Mouse (Mus musculus) hindbrain, embryonic 11.5 days (tissue): ENCODE results near the gene Slc22a4. TPM values are rescaled to one million over a fixed set of nuclear protein-coding genes. Genes with fewer than 3 reads are reported as not detected.

Experiments
- ATAC-seq: fragments of 200-750 bp; cut with Nextera tagmentation; 2 replicates; pipeline ENCODE4 v1.8.0; 2017; ENCODE audit warnings: mild to moderate bottlenecking, moderate TSS enrichment, moderate library complexity; ENCODE audit not compliant: low FRiP score
- DNase-seq: peaks from one replicate; pipeline ENCODE4 v3.0.0-alpha.2; 2015; ENCODE audit warnings: low spot score
- H3K27ac ChIP-seq: fragments of 300-500 bp; sonication (generic); 2 replicates; pipeline ENCODE4 v1.5.1; 2014; ENCODE audit warnings: mild to moderate bottlenecking, low read depth, low read length
- H3K27me3 ChIP-seq: fragments of 300-500 bp; sonication (generic); 2 replicates; pipeline ENCODE4 v1.6.1; 2014; ENCODE audit warnings: mild to moderate bottlenecking, low read length, moderate library complexity, mixed read lengths; ENCODE audit not compliant: control insufficient read depth, insufficient read depth
- H3K36me3 ChIP-seq: fragments of 300-500 bp; sonication (generic); 2 replicates; pipeline ENCODE4 v1.6.1; 2014; ENCODE audit warnings: mild to moderate bottlenecking, low read length, moderate library complexity, mixed read lengths; ENCODE audit not compliant: control insufficient read depth, insufficient read depth
- H3K4me1 ChIP-seq: fragments of 300-500 bp; sonication (generic); replicated peaks from 2 replicates; pipeline ENCODE4 v1.6.1; 2014; ENCODE audit warnings: low read length, mixed read lengths; ENCODE audit not compliant: control insufficient read depth, insufficient read depth
- H3K4me2 ChIP-seq: fragments of 300-500 bp; sonication (generic); replicated peaks from 2 replicates; pipeline ENCODE4 v1.6.1; 2014; ENCODE audit warnings: mild to moderate bottlenecking, low read depth, low read length
- H3K4me3 ChIP-seq: fragments of 300-500 bp; sonication (generic); 2 replicates; pipeline ENCODE4 v1.5.1; 2014; ENCODE audit warnings: low read depth, low read length
- H3K9ac ChIP-seq: fragments of 300-500 bp; sonication (generic); 2 replicates; pipeline ENCODE4 v1.6.1; 2014; ENCODE audit warnings: low read depth, low read length
- H3K9me3 ChIP-seq: fragments of 300-500 bp; sonication (generic); 2 replicates; pipeline ENCODE4 v1.6.1; 2016; ENCODE audit warnings: low read length; ENCODE audit not compliant: control insufficient read depth
- WGBS: fragments of 180-500 bp; shearing (Covaris S2); extraction: QIAGEN DNeasy Blood & Tissue Kit; methylation state at CpG from one replicate; pipeline ENCODE4 v1.1.7; 2014; 5-methylcytosine and 5-hydroxymethylcytosine counted together
- polyA plus RNA-seq: library from polyadenylated mRNA; unstranded; fragments of >200 nt; fragmentation: Nextera tagmentation; extraction: Ambion mirVana; gene quantifications from 2 replicates; pipeline ENCODE4 v1.2.1, GENCODE M21; 2014

Gene Slc22a4
- 1.2 and 1.6 TPM in 2 replicates for polyA plus RNA-seq

GRCm38 (mm10) chr11:54028044-54028951 lies at the start of gene Slc22a4:
Slc22a4 (minus strand) TSS chr11:54028090.
- H3K27ac ChIP-seq = no peak within 1 kb of the TSS
- peak within 1 kb of the TSS; percentile 74 for H3K9ac ChIP-seq
- no peaks in the 10 kb centered on the region for H3K9me3 ChIP-seq
- ATAC-seq (peak; percentile 71; the same call in 1 of the 2 replicates), DNase-seq (peak; percentile 77)
- H3K4me3 ChIP-seq = peak within 1 kb of the TSS; percentile 49
- H3K4me1 ChIP-seq = peaks cover 2% of the 10 kb centered on the region; the same call in 1 of the 2 replicates
- H3K27me3 ChIP-seq = peaks cover 17% of the 10 kb centered on the region
- WGBS = 3% methylated on average over 61 of the region's 61 CpGs
- no peaks in the 10 kb centered on the region for H3K36me3 ChIP-seq
- H3K4me2 ChIP-seq = peak within 1 kb of the TSS; percentile 93

DNA sequence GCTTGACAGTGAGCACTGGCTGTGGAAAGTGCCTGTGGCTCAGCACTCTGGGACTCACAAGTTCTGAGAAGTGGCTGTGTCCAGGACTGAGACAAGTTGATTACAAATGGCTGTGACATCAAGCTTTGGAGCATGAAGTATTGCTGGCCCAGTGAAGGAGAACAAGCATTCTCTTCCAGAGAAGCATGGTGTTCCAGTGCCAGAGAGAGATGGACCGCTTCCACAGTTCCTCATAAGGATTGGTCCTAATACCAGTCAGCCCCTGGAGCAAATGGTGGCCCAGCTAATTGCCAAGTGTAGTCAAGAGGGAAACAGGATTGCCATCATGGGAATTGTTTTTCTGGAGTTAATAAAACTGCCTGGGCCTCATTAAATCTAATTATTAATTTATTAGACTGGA lies 48.2 kb upstream of the Slc22a4 start:
- Histone ChIP-seq H3K27ac (no peak overlapping the region), H3K27me3 (no peaks in the 10 kb centered on the region), H3K4me2 (no peak overlapping the region), H3K36me3 (no peaks in the 10 kb centered on the region), H3K9ac (no peak overlapping the region), H3K4me3 (no peak overlapping the region), H3K9me3 (no peaks in the 10 kb centered on the region), H3K4me1 (no peaks in the 10 kb centered on the region)
- ATAC-seq (no peak), DNase-seq (no peak)
- 97% methylated on average over 1 of the region's 1 CpGs for WGBS

DNA sequence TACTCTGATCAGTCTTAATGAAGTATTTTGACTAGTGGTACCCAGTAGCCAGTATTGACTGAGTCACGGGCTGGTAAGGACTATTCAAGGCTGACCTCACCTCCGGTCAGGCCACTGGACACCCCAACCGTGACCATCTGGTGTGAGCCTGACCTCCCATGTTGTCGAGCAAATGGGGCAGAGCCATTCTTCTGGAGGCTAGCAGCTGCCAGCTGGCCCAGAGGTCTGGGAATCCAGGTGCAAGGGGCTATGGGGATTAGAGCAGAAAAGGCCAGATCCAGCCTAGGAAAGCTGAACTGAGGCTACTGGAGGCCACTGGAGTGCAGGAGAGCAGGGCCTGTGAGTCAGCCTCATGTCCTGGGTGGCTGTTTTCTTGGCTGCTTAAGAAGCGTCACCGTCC lies 47.5 kb upstream of the Slc22a4 start:
- no peak for ATAC-seq
- no peaks in the 10 kb centered on the region for H3K36me3 ChIP-seq
- no peaks in the 10 kb centered on the region for H3K9me3 ChIP-seq
- DNase-seq = no peak
- H3K4me2 ChIP-seq = no peak overlapping the region
- H3K9ac ChIP-seq = no peak overlapping the region
- no peaks in the 10 kb centered on the region for H3K4me1 ChIP-seq
- H3K4me3 ChIP-seq = no peak overlapping the region
- no peak overlapping the region for H3K27ac ChIP-seq
- no peaks in the 10 kb centered on the region for H3K27me3 ChIP-seq
- WGBS = 63% methylated on average over 6 of the region's 6 CpGs

DNA sequence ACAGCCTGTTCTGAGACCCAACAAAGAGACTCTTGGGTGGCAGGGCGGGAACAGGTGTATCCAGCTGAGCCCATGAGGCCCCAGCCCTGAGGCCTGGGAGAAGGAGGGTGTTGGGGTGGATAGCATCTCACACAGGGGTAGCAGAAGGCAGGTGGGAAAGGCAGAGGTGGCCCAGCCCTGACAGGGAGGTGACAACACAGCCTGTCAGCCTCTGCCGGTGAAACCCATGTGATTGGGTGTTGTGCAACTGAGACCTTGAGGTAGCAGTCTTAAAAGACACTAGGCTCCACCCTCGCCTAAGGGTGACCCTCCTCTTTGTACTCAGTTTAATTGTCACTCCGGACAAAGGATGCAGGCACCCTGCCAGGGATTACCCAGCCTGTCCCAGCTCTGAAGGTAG lies 45.4 kb upstream of the Slc22a4 start:
- no peak overlapping the region for H3K27ac ChIP-seq
- H3K27me3 ChIP-seq = no peaks in the 10 kb centered on the region
- H3K4me3 ChIP-seq = no peak overlapping the region
- no peaks in the 10 kb centered on the region for H3K9me3 ChIP-seq
- no peak overlapping the region for H3K4me2 ChIP-seq
- 44% methylated on average over 4 of the region's 4 CpGs for WGBS
- H3K4me1 ChIP-seq = no peaks in the 10 kb centered on the region
- no peaks in the 10 kb centered on the region for H3K36me3 ChIP-seq
- DNase-seq (no peak), ATAC-seq (no peak)
- no peak overlapping the region for H3K9ac ChIP-seq

- H3K9ac ChIP-seq = no peak overlapping the region
- H3K9me3 ChIP-seq = no peaks in the 10 kb centered on the region
- WGBS = 92% methylated on average over 5 of the region's 5 CpGs
- no peak overlapping the region for H3K4me3 ChIP-seq
- no peak overlapping the region for H3K27ac ChIP-seq
- no peak for ATAC-seq
- no peaks in the 10 kb centered on the region for H3K4me1 ChIP-seq
- no peaks in the 10 kb centered on the region for H3K36me3 ChIP-seq
- H3K27me3 ChIP-seq = no peaks in the 10 kb centered on the region
- no peak overlapping the region for H3K4me2 ChIP-seq
- DNase-seq = no peak
Measured at GRCm38 (mm10) chr11:54071726-54072445, 44.0 kb upstream of the Slc22a4 start.

DNA sequence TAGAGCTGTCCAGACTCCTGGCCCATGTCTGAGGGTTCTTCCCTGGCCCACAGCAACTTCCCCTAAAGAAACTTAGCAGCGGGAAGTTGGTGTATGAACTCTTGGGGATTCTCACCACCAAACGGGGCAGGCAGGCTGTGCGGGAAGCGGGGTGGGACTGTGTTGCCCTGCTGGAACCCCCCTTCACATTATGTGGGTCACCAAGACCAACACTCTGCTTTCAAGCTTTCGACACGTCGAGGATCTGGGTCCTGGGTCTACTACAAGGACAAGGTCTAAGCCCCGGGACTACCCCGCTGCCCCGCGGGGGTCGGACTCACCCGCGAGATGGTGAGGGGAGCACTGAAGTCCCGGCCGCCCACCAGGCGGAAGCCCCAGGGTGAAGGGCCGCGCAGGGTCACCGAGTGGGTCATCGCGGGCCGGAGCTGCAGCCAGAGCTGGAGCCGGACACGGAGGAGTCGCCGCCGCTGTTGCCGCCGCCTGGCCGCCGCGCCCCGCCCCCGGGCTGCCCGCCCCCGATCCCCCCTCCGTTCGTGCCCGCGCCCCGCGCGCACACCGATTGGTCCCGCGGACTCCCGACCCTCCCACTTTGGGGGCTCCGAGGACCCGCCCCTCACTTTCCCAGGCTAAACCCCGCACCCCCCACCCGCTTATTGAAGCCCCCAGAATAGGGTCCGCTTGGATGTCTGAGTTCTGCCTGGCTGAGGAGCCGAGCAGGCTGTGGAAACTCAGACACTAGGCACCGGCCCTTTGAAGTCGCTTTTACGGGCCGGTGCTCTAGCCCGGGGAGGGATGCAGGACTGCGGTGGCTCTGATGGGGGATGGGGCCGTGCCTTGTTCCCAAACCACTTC lies 40.9 kb upstream of the Slc22a4 start, which contains the start of gene Pdlim4:
Gene Pdlim4 (minus strand): TSS at position 495 of the 852 bp plus-strand sequence.
- WGBS = 3% methylated on average over 35 of the region's 61 CpGs
- ATAC-seq (peak; percentile 69), DNase-seq (peak; percentile 76)
- H3K4me3 ChIP-seq = peak within 1 kb of the TSS; percentile 54
- peak within 1 kb of the TSS; percentile 72 for H3K4me2 ChIP-seq
- no peaks in the 10 kb centered on the region for H3K9me3 ChIP-seq
- H3K27ac ChIP-seq = 0 out of 2 replicates have a peak within 1 kb of the TSS, but pooled peaks have one; percentile 7
- H3K9ac ChIP-seq = peak within 1 kb of the TSS; percentile 75
- H3K4me1 ChIP-seq = no peaks in the 10 kb centered on the region
- H3K36me3 ChIP-seq = no peaks in the 10 kb centered on the region
- no peaks in the 10 kb centered on the region for H3K27me3 ChIP-seq

DNA sequence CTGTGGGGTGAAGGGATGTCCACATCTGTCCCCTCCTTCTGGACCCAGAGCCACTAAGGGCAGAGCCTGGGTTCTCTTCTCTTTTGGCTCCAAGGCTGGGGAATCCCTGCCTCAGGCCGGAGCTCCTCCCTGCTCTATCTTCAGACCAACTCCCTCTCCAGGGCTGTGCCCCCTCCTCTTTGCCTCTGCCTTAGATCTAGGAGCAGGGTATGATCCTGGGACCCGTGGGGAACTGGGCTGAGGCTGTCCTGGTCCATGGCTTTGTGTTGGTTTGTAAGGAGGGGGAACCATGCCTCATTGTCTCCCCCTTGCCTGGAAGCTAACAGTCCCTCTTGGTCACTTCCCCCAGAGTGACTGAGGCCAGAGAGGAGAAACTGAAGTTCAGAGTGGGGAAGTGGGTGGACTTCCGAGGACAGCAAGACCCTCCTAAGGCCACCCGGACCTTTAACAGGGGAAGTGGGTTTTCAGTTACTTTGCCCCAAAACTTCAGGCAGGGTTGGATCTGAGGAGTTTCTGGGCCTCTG lies 40.2 kb upstream of the Slc22a4 start:
- WGBS = 43% methylated on average over 4 of the region's 4 CpGs
- H3K4me2 ChIP-seq = peak overlapping the region; percentile 72
- peak overlapping the region; percentile 54 for H3K4me3 ChIP-seq
- ATAC-seq (no peak), DNase-seq (peak; percentile 29)
- no peaks in the 10 kb centered on the region for H3K27me3 ChIP-seq
- no peaks in the 10 kb centered on the region for H3K4me1 ChIP-seq
- no peaks in the 10 kb centered on the region for H3K9me3 ChIP-seq
- H3K27ac ChIP-seq = no peak overlapping the region
- H3K9ac ChIP-seq = peak overlapping the region; percentile 75; the same call in 1 of the 2 replicates
- H3K36me3 ChIP-seq = no peaks in the 10 kb centered on the region
